Mouse (Mus musculus): ENCODE data around the gene Pdzrn4.

DNA sequence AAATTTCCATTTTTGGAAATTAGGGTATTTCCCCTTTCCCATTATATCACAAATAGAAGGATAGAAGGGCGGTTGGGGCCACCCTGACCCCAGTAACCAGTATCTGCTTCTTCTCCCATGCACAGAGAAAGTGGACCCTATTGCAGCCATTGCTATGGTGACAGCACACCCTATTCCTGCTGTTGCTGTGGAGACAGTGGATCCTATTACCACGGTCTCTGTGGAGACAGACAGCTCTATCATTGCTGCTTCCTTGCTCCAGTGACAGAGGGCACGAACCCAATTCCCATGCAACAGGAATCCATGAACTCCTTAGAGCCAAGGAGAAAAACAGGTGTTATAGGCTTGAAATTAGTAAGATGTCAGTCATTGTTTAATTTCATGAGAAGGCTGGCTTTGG is 48.8 kb upstream of the Pdzrn4 start:
- TF ChIP-seq TAL1 (IDR thresholded peaks at IDR 0.05; ENCODE audit: low read length) (no peak), GATA1 (IDR thresholded peaks at IDR 0.05; ENCODE audit: low read length) (no peak)

All from erythroblast, embryonic 14.5 days (primary cell).